Mouse (Mus musculus) hindbrain, embryonic 15.5 days (tissue): ENCODE results near the gene Lin52. TPM values are rescaled to one million over a fixed set of nuclear protein-coding genes. Genes with fewer than 3 reads are reported as not detected.

ENCODE experiments used
- ATAC-seq: fragments of 200-750 bp; cut with Nextera tagmentation; 2 replicates; pipeline ENCODE4 v1.8.0; 2017; ENCODE audit warnings: low read depth, moderate number of reproducible peaks, moderate TSS enrichment; ENCODE audit not compliant: low FRiP score
- H3K27ac ChIP-seq: fragments of 300-500 bp; sonication (generic); replicated peaks from 2 replicates; pipeline ENCODE4 v1.5.1; 2015; ENCODE audit warnings: mild to moderate bottlenecking, inconsistent platforms
- H3K27me3 ChIP-seq: fragments of 300-500 bp; sonication (generic); 2 replicates; pipeline ENCODE4 v1.6.1; 2015; ENCODE audit warnings: control low read depth, inconsistent platforms
- H3K36me3 ChIP-seq: fragments of 300-500 bp; sonication (generic); 2 replicates; pipeline ENCODE4 v1.6.1; 2015; ENCODE audit warnings: control low read depth, inconsistent platforms
- H3K4me1 ChIP-seq: fragments of 300-500 bp; sonication (generic); replicated peaks from 2 replicates; pipeline ENCODE4 v1.6.1; 2015; ENCODE audit warnings: control low read depth, inconsistent platforms
- H3K4me2 ChIP-seq: fragments of 300-500 bp; sonication (generic); 2 replicates; pipeline ENCODE4 v1.6.1; 2015; ENCODE audit warnings: moderate library complexity, mild to moderate bottlenecking, inconsistent platforms
- H3K4me3 ChIP-seq: fragments of 300-500 bp; sonication (generic); 2 replicates; pipeline ENCODE4 v1.5.1; 2015; ENCODE audit warnings: mild to moderate bottlenecking, inconsistent platforms
- H3K9ac ChIP-seq: fragments of 300-500 bp; sonication (generic); 2 replicates; pipeline ENCODE4 v1.6.1; 2015; ENCODE audit warnings: inconsistent platforms
- H3K9me3 ChIP-seq: fragments of 300-500 bp; sonication (generic); 2 replicates; pipeline ENCODE4 v1.6.1; 2016; ENCODE audit warnings: control low read depth, inconsistent platforms
- WGBS: fragments of 180-500 bp; shearing (Covaris S2); methylation state at CpG from one replicate; pipeline ENCODE4 v1.1.7; 2015; 5-methylcytosine and 5-hydroxymethylcytosine counted together
- polyA plus RNA-seq: library from polyadenylated mRNA; unstranded; fragments of >200 nt; fragmentation: Nextera tagmentation; extraction: Ambion mirVana; gene quantifications from 2 replicates; pipeline ENCODE4 v1.2.1, GENCODE M21; 2015

The Lin52 gene
- polyA plus RNA-seq, 1 experiment from 2014 or later = 31.2 TPM

- Histone ChIP-seq H3K27ac (no peak overlapping the region), H3K27me3 (peaks cover 46% of the 10 kb centered on the region), H3K9me3 (no peaks in the 10 kb centered on the region), H3K9ac (no peak overlapping the region), H3K4me3 (no peak overlapping the region), H3K4me2 (no peak overlapping the region), H3K36me3 (no peaks in the 10 kb centered on the region), H3K4me1 (no peaks in the 10 kb centered on the region)
- ATAC-seq = no peak
- 34% methylated on average over 5 of the region's 5 CpGs for WGBS
These were observed 127.2 kb downstream of the Lin52 start for GRCm38 (mm10) chr12:84578440-84578770.

GRCm38 (mm10) chr12:84581285-84581684 is 130.1 kb downstream of the Lin52 start:
- H3K27me3 ChIP-seq = peaks cover 20% of the 10 kb centered on the region
- no peak overlapping the region for H3K9ac ChIP-seq
- no peaks in the 10 kb centered on the region for H3K4me1 ChIP-seq
- no peak overlapping the region for H3K27ac ChIP-seq
- H3K4me3 ChIP-seq = no peak overlapping the region
- no peak overlapping the region for H3K4me2 ChIP-seq
- 89% methylated on average over 2 of the region's 2 CpGs for WGBS
- H3K9me3 ChIP-seq = no peaks in the 10 kb centered on the region
- ATAC-seq = no peak
- H3K36me3 ChIP-seq = no peaks in the 10 kb centered on the region

- Histone ChIP-seq H3K27ac (peak overlapping the region; percentile 62), H3K4me2 (peak overlapping the region; percentile 95), H3K9ac (peak overlapping the region; percentile 54), H3K4me1 (peaks cover 4% of the 10 kb centered on the region), H3K27me3 (no peaks in the 10 kb centered on the region; the same call in 1 of the 2 replicates), H3K4me3 (peak overlapping the region; percentile 51), H3K36me3 (no peaks in the 10 kb centered on the region), H3K9me3 (no peaks in the 10 kb centered on the region)
- ATAC-seq = peak; percentile 64
- WGBS = under 1% methylated on average over 54 of the region's 54 CpGs
These were observed 138.9 kb downstream of the Lin52 start for GRCm38 (mm10) chr12:84589825-84590761.

Other genes starting within 250 kb of the Lin52 start
- 4.5 and 4.9 TPM in 2 replicates for gene Elmsan1, start 232.5 kb upstream of the Lin52 start, polyA plus RNA-seq
- 13.6 and 16.2 TPM in 2 replicates for gene Ptgr2, start 166.2 kb upstream of the Lin52 start, polyA plus RNA-seq
- 63.3 and 66.8 TPM in 2 replicates for gene Zfp410, start 134.6 kb upstream of the Lin52 start, polyA plus RNA-seq
- gene Coq6, start 89.8 kb upstream of the Lin52 start, polyA plus RNA-seq = 45.4 and 45.5 TPM in 2 replicates
- 17.2 and 17.8 TPM in 2 replicates for gene Fam161b, start 89.6 kb upstream of the Lin52 start, polyA plus RNA-seq
- 12.0 and 12.7 TPM in 2 replicates for gene Entpd5, start 42.4 kb upstream of the Lin52 start, polyA plus RNA-seq
- gene Bbof1, start 42.4 kb upstream of the Lin52 start, polyA plus RNA-seq = 5.0 and 5.1 TPM in 2 replicates
- gene Rnf113a2, start 34.2 kb upstream of the Lin52 start, polyA plus RNA-seq = 20.9 and 21.0 TPM in 2 replicates
- 31.0 and 31.2 TPM in 2 replicates for gene Aldh6a1, start 418 bp upstream of the Lin52 start, polyA plus RNA-seq
- 3.6 TPM in 2 replicates for gene Vsx2, start 118.3 kb downstream of the Lin52 start, polyA plus RNA-seq
- 13.8 and 15.4 TPM in 2 replicates for gene Abcd4, start 166.0 kb downstream of the Lin52 start, polyA plus RNA-seq
- gene Vrtn, start 189.6 kb downstream of the Lin52 start, polyA plus RNA-seq = 0.05 TPM in 1 of 2 replicates, not detected in the other
- 10.9 and 12.0 TPM in 2 replicates for gene Syndig1l, start 247.4 kb downstream of the Lin52 start, polyA plus RNA-seq